28 mouse cellular contexts compared by ENCODE assay signal in genomic region chr4:126001311-126002199, GRCm38 (mm10). TPM values are rescaled to one million over a fixed set of nuclear protein-coding genes. Genes with fewer than 3 reads are reported as not detected.
DNase-seq lines count a peak whose midpoint lies in the region; ATAC-seq and TF ChIP-seq lines count a peak whose summit lies in the region.
"Had no signal": no experiment of that assay in that cellular context is flagged by ENCODE, and none has a peak within 500 bp of the region (broad histone marks: within the 10 kb centered on the region; RNA-seq: fewer than 3 reads in every experiment).

No protein-coding gene starts in this region.

- peak; percentile 7; the same call in 1 of the 2 replicates for TF ChIP-seq CTCF in kidney, postnatal 0 days (IDR thresholded peaks at IDR 0.05; ENCODE audit: low read depth)

- ATAC-seq in kidney, postnatal 0 days (replicated peaks; ENCODE audit: low FRiP score, low read depth) = no peak
- peak; percentile 42 for ATAC-seq in megakaryocyte, adult 5-6 weeks (ENCODE audit: poor library complexity, severe bottlenecking)
- ATAC-seq in activated CD4-positive, CD25-positive, alpha-beta regulatory T cell, adult 4 months = no peak
- ATAC-seq: liver, postnatal 0 days; midbrain, embryonic 13.5 days had no signal

- 68% methylated on average over 12 of the region's 12 CpGs for WGBS in kidney, postnatal 0 days

- no peaks in the 10 kb centered on the region for H3K36me3 ChIP-seq in kidney, postnatal 0 days (ENCODE audit: insufficient read depth, low read length)
- H3K36me3 ChIP-seq: embryonic facial prominence, embryonic 12.5 days; forebrain, embryonic 12.5 days; G1E; hindbrain, embryonic 13.5 days; limb, embryonic 12.5 days; midbrain, embryonic 13.5 days had no signal

- H3K27me3 ChIP-seq in kidney, postnatal 0 days (ENCODE audit: insufficient read depth, low read length) = no peaks in the 10 kb centered on the region
- H3K27me3 ChIP-seq: embryonic facial prominence, embryonic 12.5 days; forebrain, embryonic 12.5 days; hindbrain, embryonic 13.5 days; limb, embryonic 12.5 days; midbrain, embryonic 13.5 days had no signal

- no peak for DNase-seq in kidney, postnatal 0 days (ENCODE audit: low spot score)
- DNase-seq in kidney, postnatal 14 days = no peak
- peak; percentile 78 for DNase-seq in ES-CJ7 (ENCODE audit: low read depth, low spot score)
- DNase-seq in ovary, postnatal 36 days (ENCODE audit: low spot score) = no peak
- no peak for DNase-seq in cerebellum, postnatal 36 days
- DNase-seq: adrenal gland, postnatal 25 days; B cell, adult 2 months; cerebellum, adult 9-10 months; gastrocnemius, postnatal 25 days; heart, adult 2 months; kidney, adult 18-20 months; kidney, postnatal 10 days; layer of hippocampus, postnatal 36 days; liver, postnatal 0 days; lung, postnatal 10 days; thymus, adult 2 months; thymus, postnatal 4 days had no signal

- no peak overlapping the region for H3K4me3 ChIP-seq in kidney, postnatal 0 days (replicated peaks; ENCODE audit: low read depth, low read length)
- H3K4me3 ChIP-seq: embryonic facial prominence, embryonic 12.5 days; forebrain, embryonic 12.5 days; heart, adult 2 months; hindbrain, embryonic 13.5 days; layer of hippocampus, adult 2 months; limb, embryonic 12.5 days; megakaryocyte, embryonic 14.5 days; midbrain, embryonic 13.5 days had no signal

- no peaks in the 10 kb centered on the region for H3K4me1 ChIP-seq in kidney, postnatal 0 days (replicated peaks; ENCODE audit: insufficient read depth, low read length)
- H3K4me1 ChIP-seq: embryonic facial prominence, embryonic 12.5 days; forebrain, embryonic 12.5 days; hindbrain, embryonic 13.5 days; limb, embryonic 12.5 days; megakaryocyte, embryonic 14.5 days; midbrain, embryonic 13.5 days had no signal

- H3K9me3 ChIP-seq in kidney, postnatal 0 days (replicated peaks; ENCODE audit: low read length) = 0 out of 2 replicates have a peak, but pooled peaks cover 4% of the 10 kb centered on the region

- no peak overlapping the region for H3K9ac ChIP-seq in kidney, postnatal 0 days (ENCODE audit: low read depth, low read length)
- H3K9ac ChIP-seq: embryonic facial prominence, embryonic 12.5 days; forebrain, embryonic 12.5 days; hindbrain, embryonic 13.5 days; limb, embryonic 12.5 days; liver, postnatal 0 days; midbrain, embryonic 13.5 days had no signal

- no peak overlapping the region for H3K4me2 ChIP-seq in kidney, postnatal 0 days (ENCODE audit: low read length)
- H3K4me2 ChIP-seq: embryonic facial prominence, embryonic 12.5 days; forebrain, embryonic 12.5 days; hindbrain, embryonic 13.5 days; limb, embryonic 12.5 days; liver, embryonic 11.5 days; midbrain, embryonic 13.5 days had no signal

- H3K27ac ChIP-seq in kidney, postnatal 0 days = no peak overlapping the region
- H3K27ac ChIP-seq: embryonic facial prominence, embryonic 12.5 days; forebrain, embryonic 12.5 days; heart, adult 2 months; hindbrain, embryonic 13.5 days; layer of hippocampus, adult 2 months; limb, embryonic 12.5 days; midbrain, embryonic 13.5 days had no signal

RNA-seq across cellular contexts. Expression of gene Csf3r, which starts 22.8 kb away (rescaled TPM):
- 0.82 and 1.2 TPM in 2 replicates for polyA plus RNA-seq in kidney, postnatal 0 days (2015; fragmentation: Nextera tagmentation; extraction: Ambion mirVana)
- 214 and 215 TPM in 2 replicates for total RNA-seq in megakaryocyte, adult 5-6 weeks (2015)
- 103 and 121 TPM in 2 replicates for total RNA-seq in megakaryocyte, adult 5-6 weeks (2017)
- under 1 TPM; 0.24 to 0.38 TPM for polyA plus RNA-seq in activated CD4-positive, CD25-positive, alpha-beta regulatory T cell, adult 4 months (2017; shearing (Covaris generic))

RNA-seq across cellular contexts. Expression of gene Mrps15, which starts 45.2 kb away (rescaled TPM):
- 131 and 134 TPM in 2 replicates for polyA plus RNA-seq in kidney, postnatal 0 days (2015; fragmentation: Nextera tagmentation; extraction: Ambion mirVana)
- total RNA-seq in megakaryocyte, adult 5-6 weeks (2015) = 120 and 147 TPM in 2 replicates
- 64.5 and 68.3 TPM in 2 replicates for total RNA-seq in megakaryocyte, adult 5-6 weeks (2017)
- 10 to 100 TPM; 63.7 to 77.4 TPM for polyA plus RNA-seq in activated CD4-positive, CD25-positive, alpha-beta regulatory T cell, adult 4 months (2017; shearing (Covaris generic))

RNA-seq across cellular contexts. Expression of gene Oscp1, which starts 56.8 kb away (rescaled TPM):
- 13.6 and 16.2 TPM in 2 replicates for polyA plus RNA-seq in kidney, postnatal 0 days (2015; fragmentation: Nextera tagmentation; extraction: Ambion mirVana)
- total RNA-seq in megakaryocyte, adult 5-6 weeks (2015) = 0.75 and 0.83 TPM in 2 replicates
- total RNA-seq in megakaryocyte, adult 5-6 weeks (2017) = 4.0 and 5.7 TPM in 2 replicates
- polyA plus RNA-seq in activated CD4-positive, CD25-positive, alpha-beta regulatory T cell, adult 4 months (2017; shearing (Covaris generic)) = under 1 TPM; 0.47 to 0.69 TPM
